Mouse (Mus musculus) erythroblast, adult 5-6 weeks (primary cell): ENCODE results near the gene 6030458C11Rik. TPM values are rescaled to one million over a fixed set of nuclear protein-coding genes. Genes with fewer than 3 reads are reported as not detected.
A peak's percentile ranks its signal among the peaks of the same experiment; 100 is the strongest.
"Not testable (repeated sequence)": the region's sequence is repeated elsewhere in the genome, so short reads cannot be mapped to it uniquely, and the experiment has no call there.

Source experiments
- ATAC-seq: replicated peaks from 2 replicates; pipeline ENCODE4 v1.8.0; 2016; ENCODE audit warnings: moderate number of reproducible peaks, mild to moderate bottlenecking, moderate TSS enrichment, inconsistent platforms; ENCODE audit not compliant: poor library complexity, low FRiP score, severe bottlenecking
- total RNA-seq, 2 experiments: library from RNA; stranded (forward) in 1 of 2; stranded (reverse) in 1 of 2; fragments of 150-400 nt in 1 of 2; fragments of 200-764, 138-1000 nt in 1 of 2; gene quantifications; 2 replicates each; pipeline versions ENCODE4 v1.2.3 to v1.2.4; 2015 to 2017; ENCODE audit warnings: low replicate concordance in 2 of 2

The 6030458C11Rik gene
- total RNA-seq, 2 experiments from 2014 or later: 9.8 to 17.2 TPM

GRCm38 (mm10) chr15:12823455-12824119 is 862 bp downstream of the 6030458C11Rik start:
- ATAC-seq: 0 out of 2 replicates have a peak, but pooled peaks have one; percentile 4

GRCm38 (mm10) chr15:12822416-12823395 is 1.7 kb downstream of the 6030458C11Rik start:
- no peak for ATAC-seq

- no peak for ATAC-seq
Observed at GRCm38 (mm10) chr15:12817592-12817991, 6.9 kb downstream of the 6030458C11Rik start.

GRCm38 (mm10) chr15:12812646-12813045 is 11.8 kb downstream of the 6030458C11Rik start:
- no peak for ATAC-seq

GRCm38 (mm10) chr15:12809305-12809704 is 15.1 kb downstream of the 6030458C11Rik start:
- no peak for ATAC-seq

- ATAC-seq: no peak
Observed at GRCm38 (mm10) chr15:12807088-12807487, 17.4 kb downstream of the 6030458C11Rik start.

- no peak for ATAC-seq
Observed at GRCm38 (mm10) chr15:12805071-12805470, 19.4 kb downstream of the 6030458C11Rik start.

GRCm38 (mm10) chr15:12801142-12801506 is 23.3 kb downstream of the 6030458C11Rik start:
- not testable (repeated sequence) for ATAC-seq

- ATAC-seq: no peak
Observed at GRCm38 (mm10) chr15:12800405-12801141, 23.9 kb downstream of the 6030458C11Rik start.

- ATAC-seq: no peak
Observed at GRCm38 (mm10) chr15:12798043-12798442, 26.4 kb downstream of the 6030458C11Rik start.

GRCm38 (mm10) chr15:12795909-12796470 is 28.5 kb downstream of the 6030458C11Rik start:
- no peak for ATAC-seq

- peak; percentile 76; the same call in 1 of the 2 replicates for ATAC-seq
Observed at GRCm38 (mm10) chr15:12795457-12795894, 29.0 kb downstream of the 6030458C11Rik start.

GRCm38 (mm10) chr15:12794311-12794710 is 30.1 kb downstream of the 6030458C11Rik start:
- no peak for ATAC-seq

GRCm38 (mm10) chr15:12789406-12789867 is 35.0 kb downstream of the 6030458C11Rik start:
- no peak for ATAC-seq

- no peak for ATAC-seq
Observed at GRCm38 (mm10) chr15:12788536-12788935, 35.9 kb downstream of the 6030458C11Rik start.

- no peak for ATAC-seq
Observed at GRCm38 (mm10) chr15:12781729-12782326, 42.6 kb downstream of the 6030458C11Rik start.

- no peak for ATAC-seq
Observed at GRCm38 (mm10) chr15:12781296-12781695, 43.2 kb downstream of the 6030458C11Rik start.

GRCm38 (mm10) chr15:12774149-12774753 is 50.2 kb downstream of the 6030458C11Rik start:
- no peak for ATAC-seq

GRCm38 (mm10) chr15:12770958-12771357 is 53.5 kb downstream of the 6030458C11Rik start:
- ATAC-seq: no peak
